Mouse (Mus musculus): Measurements from ENCODE around the gene Rpf1. TPM values are rescaled to one million over a fixed set of nuclear protein-coding genes. Genes with fewer than 3 reads are reported as not detected.

Gene Rpf1
- total RNA-seq (2021) = 10 to 100 TPM in 1 of 2 experiments, 1 to 10 TPM in 1; 9.8 to 12.2 TPM
- long read RNA-seq, experiment 1, transcript Rpf1-201 (9 exons, 1,661 nt) = major isoform, 11 of 11 reads
- long read RNA-seq, experiment 1, partial matches to known transcripts = 0 of 11 reads
- long read RNA-seq, experiment 1, other reads (novel, unspliced or antisense) = 0 of 11 reads
- long read RNA-seq, experiment 2, transcript Rpf1-201 (9 exons, 1,661 nt) = major isoform, 9 of 9 reads
- long read RNA-seq, experiment 2, partial matches to known transcripts = 0 of 9 reads
- long read RNA-seq, experiment 2, other reads (novel, unspliced or antisense) = 0 of 9 reads

DNA sequence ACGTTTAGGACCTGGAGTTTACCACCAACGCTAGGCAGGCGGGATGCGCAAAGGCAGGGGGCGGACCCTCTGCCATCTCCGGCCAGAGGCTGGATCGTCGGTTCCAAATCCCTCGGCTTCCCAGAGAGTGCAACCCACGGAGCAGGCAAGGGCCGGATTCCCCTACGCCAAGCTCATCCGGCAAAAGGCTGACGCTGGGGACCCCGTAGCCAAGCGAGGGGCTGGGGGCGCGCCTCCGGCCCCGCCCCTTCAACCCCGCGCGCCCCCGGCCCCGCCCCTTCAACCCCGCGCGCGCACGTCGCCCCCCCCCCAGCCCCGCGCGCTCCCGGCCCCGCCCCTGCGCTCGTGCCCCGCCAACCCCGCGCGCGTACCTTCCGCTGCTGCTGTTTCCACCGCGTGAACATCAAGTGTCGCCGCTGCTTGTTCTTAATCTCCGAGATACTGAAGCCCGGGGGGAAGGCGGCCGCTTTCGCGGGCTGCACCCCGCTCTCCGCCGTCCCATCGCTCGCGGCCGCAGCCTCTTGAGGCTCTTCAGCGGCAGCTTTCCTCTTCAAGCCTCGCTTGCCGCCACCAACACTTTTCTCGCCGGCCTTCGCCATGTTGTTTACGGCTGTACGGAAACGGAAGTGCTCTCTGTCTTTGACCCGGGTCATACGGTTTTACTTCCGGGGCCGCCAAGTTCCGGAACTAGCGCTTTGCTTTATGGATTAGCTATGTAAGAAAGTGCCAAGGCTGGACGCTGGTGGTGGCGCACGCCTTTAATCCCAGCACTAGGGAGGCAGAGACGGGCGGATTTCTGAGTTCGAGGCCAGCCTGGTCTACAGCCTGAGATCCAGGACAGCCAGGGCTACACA lies at the start of gene Rpf1:
Gene Rpf1, minus strand, starts transcription at position 632 of the 854 bp plus-strand sequence.
- DNase-seq = peak; percentile 85

DNA sequence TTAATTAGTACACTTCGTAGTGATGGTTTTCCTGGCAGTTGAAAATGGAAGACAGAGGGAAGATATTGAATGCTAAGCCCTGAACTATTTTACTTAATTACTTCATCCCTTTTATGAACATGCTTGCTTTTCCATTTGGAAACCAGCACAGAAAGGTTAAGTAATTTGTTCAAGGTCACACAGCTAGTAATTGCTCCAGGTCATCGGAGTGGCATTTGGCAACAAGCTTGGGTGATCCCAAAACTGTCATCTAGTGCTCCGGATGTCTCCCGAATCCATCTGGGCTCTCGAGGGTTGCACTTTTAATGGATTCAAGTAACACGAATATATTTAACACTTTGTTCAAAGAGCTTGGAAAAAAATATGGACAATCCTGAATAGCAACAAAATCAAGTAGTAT lies 49.7 kb upstream of the Rpf1 start:
- DNase-seq = no peak

DNA sequence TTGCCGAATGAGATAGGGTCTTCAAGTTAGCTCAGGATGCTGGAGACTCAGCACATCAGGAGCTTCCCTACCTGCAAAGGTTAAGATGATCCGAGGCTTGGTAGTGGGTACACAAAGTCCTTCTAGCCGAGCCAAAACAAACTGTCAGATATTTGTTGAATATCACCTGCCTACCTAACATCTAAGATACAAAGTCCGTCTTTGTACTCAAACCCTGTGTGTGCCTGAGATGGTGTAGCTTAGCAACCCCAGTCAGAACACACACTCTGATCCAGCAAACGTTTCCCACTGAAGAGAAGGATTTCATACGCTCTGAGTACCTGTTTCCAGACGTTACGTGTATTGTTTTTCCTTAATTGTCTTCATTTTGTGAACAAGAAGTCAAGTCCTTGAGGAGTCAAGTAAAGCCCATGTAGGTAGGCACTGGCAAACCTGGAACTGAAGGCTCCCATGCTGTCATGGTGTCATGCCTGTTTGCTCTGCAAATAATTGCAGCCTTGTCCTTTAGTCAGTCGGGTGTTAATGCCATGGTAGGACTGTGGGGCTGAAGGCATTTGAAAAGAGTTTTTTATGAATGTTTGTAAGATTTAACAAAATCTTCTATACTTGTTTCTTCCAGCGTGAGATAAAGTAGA lies 49.0 kb upstream of the Rpf1 start, which contains the start of gene Uox:
Gene Uox, plus strand, starts transcription at position 279 of the 635 bp plus-strand sequence.
- DNase-seq = no peak

DNA sequence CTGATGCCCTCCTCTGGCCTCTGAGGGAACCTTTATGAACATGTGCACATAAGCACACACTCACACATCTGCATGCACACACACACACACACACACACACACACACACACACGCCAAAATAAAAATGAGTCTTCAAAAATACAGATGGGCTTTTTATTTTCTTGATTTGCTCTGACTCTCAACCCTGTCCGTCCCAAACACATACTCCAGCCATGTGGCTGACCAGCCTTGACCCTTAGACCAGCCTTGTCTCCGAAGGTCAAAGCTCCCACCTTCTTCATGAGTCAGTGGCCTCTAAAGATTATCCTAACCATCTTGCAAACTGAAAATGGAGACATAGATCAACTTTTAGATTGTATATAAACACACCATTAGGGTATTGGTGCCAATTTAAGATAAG lies 48.4 kb upstream of the Rpf1 start:
- DNase-seq = no peak

DNA sequence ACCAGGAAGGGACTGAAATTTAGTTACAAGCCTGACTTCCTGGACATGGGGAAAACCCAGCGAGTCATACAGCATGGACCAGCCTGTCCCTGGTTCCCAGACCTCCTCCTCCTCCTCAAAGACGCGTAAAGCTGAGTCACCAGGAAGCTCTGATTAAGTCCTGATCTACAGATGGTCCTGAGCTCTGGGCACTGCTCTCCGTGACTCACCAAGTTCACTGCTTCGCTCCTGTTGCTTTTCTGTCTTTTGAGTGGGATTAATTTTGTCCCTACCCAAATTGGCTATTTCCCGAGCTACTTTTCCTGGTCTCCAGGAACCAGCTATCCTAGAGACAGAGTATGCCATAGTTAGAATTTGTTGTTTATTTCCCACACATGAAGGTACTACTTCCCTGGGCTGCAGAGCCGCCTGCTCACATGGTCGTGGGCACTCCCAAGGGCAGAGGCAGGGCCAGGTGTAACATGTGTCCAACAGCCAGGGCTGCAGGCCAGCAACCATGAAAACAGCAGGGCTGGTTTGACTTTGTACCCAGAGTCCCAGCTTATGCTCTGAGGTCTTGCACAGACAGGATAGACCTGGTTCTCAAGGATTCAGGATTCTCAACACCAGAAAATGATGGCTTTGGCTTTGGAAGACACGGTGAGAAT lies 46.8 kb upstream of the Rpf1 start:
- no peak for DNase-seq

DNA sequence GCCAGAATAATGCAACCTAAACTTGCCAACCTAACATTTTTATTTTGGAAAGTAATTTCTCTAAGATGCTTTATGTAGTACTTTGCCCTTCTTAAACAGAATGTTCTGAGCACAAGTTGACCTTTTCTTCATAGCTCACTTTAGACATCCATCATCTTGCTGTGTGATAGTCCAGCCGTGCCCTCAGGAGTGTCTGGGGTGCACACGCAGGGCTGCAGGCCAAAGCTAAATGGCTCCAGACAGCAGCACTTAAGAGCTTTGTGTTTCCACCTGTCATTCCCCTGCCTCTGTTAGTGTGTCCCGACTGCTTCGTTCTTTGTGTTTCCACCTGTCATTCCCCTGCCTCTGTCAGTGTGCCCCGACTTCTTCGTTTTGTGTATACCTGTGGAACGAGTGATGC lies 46.1 kb upstream of the Rpf1 start:
- no peak for DNase-seq

DNA sequence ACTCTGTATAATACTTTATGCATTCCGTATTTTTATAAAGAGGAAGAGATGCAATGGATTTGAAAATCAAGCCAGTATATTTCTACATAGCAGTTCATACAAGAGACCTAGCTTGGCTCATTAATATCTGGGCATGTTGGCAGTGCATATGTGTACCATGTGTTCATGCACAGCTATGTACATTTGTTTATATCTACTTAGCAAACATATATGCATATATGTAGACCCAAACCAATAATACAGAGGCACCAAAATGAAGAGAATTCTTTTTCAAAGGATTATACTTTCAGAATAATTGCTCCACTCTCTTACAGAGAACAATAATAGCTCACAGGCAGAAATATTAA lies 43.8 kb upstream of the Rpf1 start:
- DNase-seq = no peak

DNA sequence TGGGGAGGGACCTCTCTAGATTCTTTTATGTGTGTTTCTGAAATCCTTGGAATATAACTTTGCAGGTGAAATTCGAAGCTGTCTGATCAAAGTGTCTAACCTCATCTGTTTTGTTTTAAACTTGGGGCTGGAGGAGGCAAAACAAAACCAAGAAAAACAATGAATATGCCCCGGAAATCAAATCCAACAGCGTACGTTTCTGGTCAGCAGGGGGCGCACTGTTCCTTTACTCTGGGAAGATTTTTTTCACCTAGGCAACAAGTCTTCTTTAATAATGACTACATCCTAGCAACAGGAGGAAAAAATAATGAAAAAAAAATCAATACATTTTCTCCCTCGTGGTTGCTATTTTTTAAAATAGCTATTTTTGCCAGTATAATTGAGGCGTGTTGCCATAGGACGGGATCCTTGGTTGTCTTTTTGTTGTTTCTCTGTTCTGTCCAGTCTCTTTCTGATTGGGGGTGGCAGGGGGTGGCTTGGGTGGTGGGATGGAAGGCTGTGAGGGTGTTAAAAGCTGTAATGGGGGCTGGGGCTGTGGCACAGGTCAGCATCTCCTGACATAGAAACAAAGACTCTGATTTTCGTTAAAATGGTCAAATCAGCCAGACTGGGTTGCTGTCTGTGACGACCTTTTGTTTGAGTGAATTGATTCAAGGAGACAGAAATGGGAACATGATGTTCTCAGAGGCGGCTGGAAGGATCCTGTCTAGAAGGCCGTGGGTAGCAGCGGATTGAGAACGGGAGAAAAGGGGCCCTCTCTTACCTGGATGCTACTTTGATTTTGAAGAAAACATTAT lies 43.2 kb upstream of the Rpf1 start:
- peak; percentile 39 for DNase-seq

DNA sequence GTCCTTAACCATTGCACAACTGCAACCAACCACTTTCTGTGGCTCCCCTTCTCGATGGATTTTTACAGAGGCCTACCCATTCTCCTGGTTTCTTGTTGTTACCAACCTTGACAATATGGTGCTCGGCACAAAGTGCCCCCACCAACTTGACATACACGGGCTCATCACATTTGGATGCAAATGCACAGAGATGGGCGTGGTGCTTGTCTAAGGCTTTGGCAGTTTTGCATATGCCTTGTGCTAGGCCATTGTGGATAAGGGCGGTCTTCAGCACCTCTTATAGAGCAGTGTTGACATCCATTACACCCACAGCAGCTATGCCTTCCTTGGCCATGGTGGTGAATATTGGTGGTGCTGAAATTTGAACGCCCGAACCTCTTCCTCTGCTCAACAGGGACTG lies 41.7 kb upstream of the Rpf1 start:
- no peak for DNase-seq

DNA sequence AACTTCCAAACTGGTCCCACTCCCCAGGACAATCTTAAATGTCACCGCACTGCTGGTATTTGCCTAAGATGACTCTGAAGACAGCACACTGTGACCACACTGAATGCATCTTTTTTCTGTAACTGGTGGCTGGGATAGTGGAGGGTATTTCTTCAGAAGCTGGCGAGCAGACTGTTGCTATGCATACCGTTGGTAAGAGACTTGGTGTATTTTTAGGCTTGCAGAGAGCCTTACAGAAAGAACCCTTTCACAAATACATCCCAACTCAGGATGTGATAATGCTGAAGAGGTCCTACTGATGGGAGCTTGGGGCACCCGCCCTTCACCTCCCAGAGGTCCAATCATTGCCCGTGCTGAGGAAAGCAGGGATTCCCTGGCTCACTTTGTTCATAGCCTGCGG lies 36.3 kb upstream of the Rpf1 start:
- DNase-seq = no peak

DNA sequence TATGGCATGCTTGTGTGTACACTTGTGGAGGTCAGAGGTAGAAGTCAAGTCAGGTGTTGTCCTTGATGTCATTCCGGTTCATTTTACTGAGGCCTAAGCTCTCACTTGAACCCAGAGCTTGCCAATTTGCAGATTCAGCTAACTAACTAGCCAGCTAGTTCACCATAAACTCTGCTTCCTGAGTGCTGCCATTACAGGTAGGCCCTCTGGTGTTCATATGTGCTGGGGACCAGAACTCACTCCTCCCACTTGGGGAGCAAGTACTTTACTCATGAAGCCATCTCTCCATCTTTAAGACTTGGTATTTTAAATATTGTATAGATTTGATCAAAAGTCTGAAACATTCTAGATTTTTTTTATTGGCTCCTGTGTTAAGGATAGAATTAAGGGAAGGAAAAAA lies 35.3 kb upstream of the Rpf1 start:
- DNase-seq = no peak

DNA sequence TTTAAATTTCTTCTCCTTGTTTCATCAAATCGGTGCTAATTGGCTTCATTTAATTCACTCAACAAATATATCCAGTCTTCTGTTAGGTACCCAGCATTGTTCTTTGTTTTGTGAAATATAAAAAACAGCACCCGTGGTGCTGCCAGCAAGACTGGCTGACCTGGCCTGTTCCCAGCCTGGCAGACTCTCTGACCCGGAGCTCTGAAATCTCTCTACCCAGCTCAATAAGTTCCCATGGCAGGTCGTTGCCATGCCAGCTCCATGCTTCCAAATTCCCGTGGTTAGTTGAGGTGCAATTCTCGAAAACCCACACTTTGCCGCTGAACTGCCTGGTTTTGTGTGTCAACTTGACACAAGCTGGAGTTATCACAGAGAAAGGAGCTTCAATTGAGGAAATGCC lies 33.6 kb upstream of the Rpf1 start:
- DNase-seq = no peak

DNA sequence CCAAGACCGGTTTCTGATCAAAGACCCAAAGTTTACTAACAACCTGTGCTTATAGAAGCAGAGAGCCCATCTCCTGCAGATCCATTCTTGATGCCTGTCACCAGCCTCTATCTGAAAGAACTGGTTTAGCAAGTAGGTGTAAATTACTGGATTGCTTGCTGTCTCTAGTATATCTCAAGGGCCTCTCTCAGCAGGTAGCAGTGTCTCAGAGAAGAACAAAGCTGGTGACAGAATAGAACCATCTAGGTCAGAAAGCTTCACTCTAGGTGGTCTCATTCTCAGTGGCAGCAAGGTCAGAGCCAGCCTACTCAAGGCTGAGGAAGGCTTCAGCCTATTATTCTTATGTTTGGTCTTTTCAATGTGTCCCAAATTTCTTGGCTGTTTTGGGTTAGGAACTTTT lies 22.4 kb upstream of the Rpf1 start:
- no peak for DNase-seq

DNA sequence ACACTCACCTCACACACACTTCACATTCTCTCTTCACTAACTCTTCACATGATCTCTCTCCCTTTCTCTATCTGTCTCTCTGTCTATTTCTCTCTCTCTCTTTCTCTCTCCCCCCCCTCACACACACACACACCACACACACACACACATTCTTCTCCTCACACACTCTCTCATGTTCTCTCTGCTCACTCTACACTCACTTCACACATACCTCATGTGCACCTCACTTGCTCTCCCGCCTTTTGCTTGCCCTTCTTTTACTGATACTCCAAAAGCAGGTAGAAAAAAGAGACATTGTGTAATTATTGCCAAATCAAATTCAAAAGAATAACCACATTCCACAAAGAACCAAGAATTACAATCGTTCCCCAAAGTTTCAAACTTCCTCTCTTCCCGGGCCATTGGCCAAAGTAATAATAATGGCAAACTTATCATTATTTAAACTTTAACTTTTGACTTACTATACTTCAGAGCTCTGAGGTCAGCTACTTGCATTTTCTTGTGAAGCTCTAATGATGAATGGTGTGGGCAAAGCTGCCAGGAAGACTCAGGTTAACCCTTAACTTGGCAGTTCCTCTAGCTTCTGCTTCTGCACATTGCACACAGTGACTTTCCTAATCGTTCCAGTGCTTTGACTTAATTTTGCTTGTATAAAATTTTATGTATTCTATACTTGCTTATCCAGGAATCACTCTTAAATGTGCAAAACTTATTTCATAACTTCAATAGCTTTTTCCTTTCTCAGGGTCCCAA lies 19.5 kb upstream of the Rpf1 start:
- DNase-seq = no peak

DNA sequence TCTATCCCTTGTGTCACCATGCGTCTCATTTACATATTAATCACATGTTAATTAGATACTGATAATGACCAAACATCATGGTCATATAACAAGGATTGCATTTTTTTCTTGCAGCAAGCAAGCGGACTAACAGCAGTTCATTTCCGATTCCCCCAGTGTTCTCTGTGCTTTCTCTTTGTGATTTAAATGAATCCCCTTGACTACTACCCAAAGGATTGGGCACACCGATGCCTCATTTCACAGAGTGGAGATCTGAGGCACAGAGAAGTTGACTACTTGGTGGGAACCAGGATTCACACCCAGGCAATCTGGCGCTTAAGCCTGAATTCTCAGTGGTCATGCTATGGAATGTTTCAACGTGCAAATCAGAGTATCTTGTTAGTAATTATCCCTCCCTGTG lies 13.8 kb upstream of the Rpf1 start:
- DNase-seq = no peak

DNA sequence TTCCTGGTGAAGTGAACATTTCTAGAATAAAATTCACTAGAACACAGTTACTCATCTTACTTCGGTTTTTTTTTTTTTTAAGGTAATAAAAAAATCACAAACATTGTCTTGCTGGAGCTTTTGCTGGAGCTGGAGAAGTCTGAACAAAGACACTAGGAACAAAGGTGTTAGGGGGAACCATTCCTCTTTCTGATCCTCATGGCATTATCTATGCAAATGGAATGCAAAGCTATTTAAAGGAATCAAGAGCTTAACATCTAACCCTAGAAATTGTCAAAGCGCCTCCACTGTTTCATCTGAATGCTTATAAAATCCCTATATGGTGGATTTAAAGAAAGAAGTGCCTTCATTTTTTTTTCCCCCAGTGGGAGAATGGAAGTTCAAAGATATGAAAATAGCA lies 7.1 kb upstream of the Rpf1 start:
- DNase-seq = no peak

DNA sequence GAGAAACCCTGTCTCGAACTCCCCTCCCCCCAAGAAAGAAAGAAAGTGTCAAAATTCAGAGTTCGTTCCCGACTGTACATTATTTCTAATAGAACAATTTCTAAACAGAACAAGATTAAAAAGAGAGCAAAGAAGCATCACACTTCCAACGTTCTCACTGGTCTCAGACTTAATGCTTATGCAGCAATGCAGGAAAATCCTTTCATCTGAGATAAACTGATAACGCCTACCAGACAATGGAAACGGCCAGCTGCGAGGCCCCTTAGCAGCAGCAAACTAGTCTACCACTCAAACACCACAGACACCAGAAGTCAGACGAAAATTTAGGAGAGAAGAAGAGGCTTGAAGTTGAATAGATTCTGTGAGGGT lies 407 bp upstream of the Rpf1 start:
- DNase-seq = no peak

DNA sequence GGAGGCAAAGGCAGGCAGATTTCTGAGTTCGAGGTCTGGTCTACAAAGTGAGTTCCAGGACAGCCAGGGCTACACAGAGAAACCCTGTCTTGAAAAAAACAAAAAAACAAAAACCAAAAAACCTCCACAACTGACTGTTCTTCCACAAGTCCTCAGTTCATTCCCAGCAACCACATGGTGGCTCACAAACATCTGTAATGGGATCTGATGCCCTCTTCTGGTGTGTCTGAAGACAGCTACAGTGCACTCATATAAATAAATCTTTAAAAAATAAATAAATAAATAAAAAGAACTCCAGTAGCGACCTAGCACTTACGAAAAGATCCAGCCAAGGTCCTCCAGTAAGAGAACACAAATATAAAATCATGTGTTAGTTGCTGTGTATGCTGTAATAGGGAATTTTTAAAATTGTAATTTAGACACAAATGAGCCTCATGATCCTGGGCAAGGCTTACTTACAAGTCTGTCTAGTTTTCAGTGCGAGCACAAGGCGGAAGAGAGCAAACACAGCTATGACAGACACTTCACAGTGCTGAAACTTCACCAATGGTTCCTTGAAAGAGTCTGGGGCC lies 917 bp downstream of the Rpf1 start:
- no peak for DNase-seq

DNA sequence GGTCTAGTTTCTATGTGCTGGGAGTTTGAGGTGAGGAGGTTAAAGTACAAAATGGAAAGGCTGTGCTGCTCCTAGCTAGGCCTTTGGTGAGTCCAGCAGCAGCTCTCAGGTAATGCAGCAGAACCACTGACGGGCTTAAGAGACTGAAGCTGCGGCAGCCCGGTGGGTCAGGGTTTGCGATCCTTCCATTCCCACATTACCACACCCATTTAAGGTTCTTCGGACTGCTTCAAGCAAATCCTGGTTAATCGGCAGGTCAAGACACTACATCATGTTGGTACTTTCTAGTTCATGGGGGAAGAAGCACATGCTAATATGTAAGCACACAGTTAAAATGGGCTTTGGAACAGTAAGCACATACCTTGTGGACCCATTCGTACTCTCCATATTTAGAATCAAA lies 14.5 kb downstream of the Rpf1 start:
- DNase-seq = no peak

DNA sequence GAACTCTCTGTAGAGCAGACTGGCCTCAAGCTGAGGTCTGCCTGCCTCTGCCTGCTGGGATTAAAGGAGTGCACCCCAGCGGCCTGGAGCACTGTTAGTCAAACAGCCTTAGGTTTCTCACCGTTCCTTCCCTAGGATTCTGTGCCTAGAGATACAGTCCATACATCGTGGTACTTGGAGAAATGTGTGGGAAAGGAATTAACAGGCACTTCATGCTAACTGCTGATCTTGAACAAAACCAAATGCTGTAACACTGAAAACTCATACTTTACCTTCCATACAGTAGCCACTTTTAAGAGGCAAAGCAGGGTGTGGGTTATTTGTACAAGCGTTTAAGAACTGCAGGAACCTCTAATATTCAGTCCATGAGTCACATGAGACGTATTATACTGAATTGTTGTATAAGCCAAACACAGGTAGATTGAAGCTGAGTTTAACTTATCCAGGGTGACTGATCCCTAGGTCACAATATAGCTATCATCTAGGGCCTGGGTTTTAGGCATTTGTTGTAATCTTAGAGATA lies 19.6 kb downstream of the Rpf1 start:
- DNase-seq = no peak

DNA sequence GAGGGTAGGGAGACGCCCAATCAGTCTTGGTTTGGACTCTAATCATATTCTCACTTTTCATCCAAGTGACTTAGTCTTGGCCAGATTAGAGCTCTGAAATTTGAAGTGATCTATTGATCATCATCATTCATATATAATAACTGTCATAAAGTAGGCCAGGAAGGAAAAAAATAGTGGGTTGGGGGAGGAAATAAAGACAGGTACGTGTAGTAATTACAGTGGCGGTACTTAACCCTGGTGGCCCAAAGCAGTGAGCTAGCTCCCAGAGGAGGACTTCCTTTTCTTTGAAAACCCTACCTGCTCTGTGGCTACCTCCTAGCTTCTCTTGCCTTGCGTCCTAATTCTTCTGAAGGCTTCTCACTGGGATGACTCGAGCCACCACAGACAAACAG lies 20.4 kb downstream of the Rpf1 start:
- no peak for DNase-seq
